ENCODE assay signal across 35 mouse cellular contexts in genomic region chr13:32724606-32725005, GRCm38 (mm10). TPM values are rescaled to one million over a fixed set of nuclear protein-coding genes. Genes with fewer than 3 reads are reported as not detected.
"Had no signal": no experiment of that assay in that cellular context is flagged by ENCODE, and none has a peak within 500 bp of the region (broad histone marks: within the 10 kb centered on the region; RNA-seq: fewer than 3 reads in every experiment).

No protein-coding gene starts in this region.

- H3K27ac ChIP-seq: limb, embryonic 10.5 days; limb, embryonic 12.5 days; limb, embryonic 13.5 days; limb, embryonic 15.5 days; liver, embryonic 12.5 days; liver, embryonic 13.5 days; liver, embryonic 14.5 days; liver, embryonic 15.5 days; lung, embryonic 15.5 days; macrophage; midbrain, embryonic 10.5 days; midbrain, embryonic 12.5 days; midbrain, embryonic 13.5 days; midbrain, embryonic 15.5 days; neural tube, embryonic 12.5 days had no signal

- H3K4me1 ChIP-seq: limb, embryonic 10.5 days; limb, embryonic 12.5 days; limb, embryonic 13.5 days; limb, embryonic 15.5 days; liver, embryonic 12.5 days; liver, embryonic 13.5 days; liver, embryonic 15.5 days; lung, embryonic 15.5 days; megakaryocyte, embryonic 14.5 days; midbrain, embryonic 10.5 days; midbrain, embryonic 12.5 days; midbrain, embryonic 13.5 days; midbrain, embryonic 15.5 days; neural tube, embryonic 12.5 days had no signal

- H3K27me3 ChIP-seq: limb, embryonic 15.5 days; liver, embryonic 12.5 days; liver, embryonic 13.5 days; liver, embryonic 15.5 days; lung, embryonic 15.5 days; midbrain, embryonic 12.5 days; midbrain, embryonic 13.5 days; midbrain, embryonic 15.5 days; neural tube, embryonic 12.5 days had no signal

- H3K4me3 ChIP-seq: limb, embryonic 10.5 days; limb, embryonic 12.5 days; limb, embryonic 13.5 days; limb, embryonic 15.5 days; liver, embryonic 12.5 days; liver, embryonic 13.5 days; liver, embryonic 15.5 days; lung, embryonic 15.5 days; megakaryocyte, embryonic 14.5 days; midbrain, embryonic 10.5 days; midbrain, embryonic 12.5 days; midbrain, embryonic 13.5 days; midbrain, embryonic 15.5 days; myocyte; neural tube, embryonic 12.5 days had no signal

- H3K9ac ChIP-seq: limb, embryonic 12.5 days; limb, embryonic 13.5 days; limb, embryonic 15.5 days; liver, embryonic 12.5 days; liver, embryonic 13.5 days; liver, embryonic 14.5 days; liver, embryonic 15.5 days; liver, postnatal 0 days; lung, embryonic 14.5 days; lung, embryonic 15.5 days; midbrain, embryonic 12.5 days; midbrain, embryonic 13.5 days; midbrain, embryonic 15.5 days; neural tube, embryonic 12.5 days had no signal

- H3K36me3 ChIP-seq: limb, embryonic 10.5 days; limb, embryonic 12.5 days; limb, embryonic 13.5 days; limb, embryonic 15.5 days; liver, embryonic 12.5 days; liver, embryonic 13.5 days; liver, embryonic 15.5 days; lung, embryonic 15.5 days; midbrain, embryonic 10.5 days; midbrain, embryonic 12.5 days; midbrain, embryonic 13.5 days; midbrain, embryonic 15.5 days; neural tube, embryonic 12.5 days had no signal

- DNase-seq: left cerebral cortex, postnatal 4 days; liver; liver, embryonic 13.5 days; liver, postnatal 0 days; lung, adult 18-20 months; lung, adult 2 months; lung, embryonic 14.5 days; lung, postnatal 10 days; lung, postnatal 14 days; lung, postnatal 36 days; lung, postnatal 4 days; midbrain, embryonic 14.5 days had no signal

- H3K9me3 ChIP-seq: limb, embryonic 10.5 days; limb, embryonic 12.5 days; limb, embryonic 13.5 days; limb, embryonic 15.5 days; liver, embryonic 12.5 days; liver, embryonic 13.5 days; liver, embryonic 15.5 days; lung, embryonic 15.5 days; megakaryocyte, embryonic 14.5 days; midbrain, embryonic 10.5 days; midbrain, embryonic 12.5 days; midbrain, embryonic 13.5 days; midbrain, embryonic 15.5 days; neural tube, embryonic 12.5 days had no signal

RNA-seq across cellular contexts. Expression of gene Mylk4, which starts 59.1 kb away (rescaled TPM):
- total RNA-seq: megakaryocyte progenitor cell, adult 5-6 weeks; megakaryocyte, adult 5-6 weeks; midbrain, postnatal 0 days; monocyte, adult 5-6 weeks had no signal
- polyA plus RNA-seq: liver, adult 2 months; liver, postnatal 0 days; lung, embryonic 14.5 days; lung, postnatal 0 days; macrophage; midbrain, embryonic 10.5 days; midbrain, embryonic 11.5 days; midbrain, embryonic 12.5 days had no signal
